Mouse (Mus musculus): ENCODE data around the gene Muc20.

Muc20 gene

DNA sequence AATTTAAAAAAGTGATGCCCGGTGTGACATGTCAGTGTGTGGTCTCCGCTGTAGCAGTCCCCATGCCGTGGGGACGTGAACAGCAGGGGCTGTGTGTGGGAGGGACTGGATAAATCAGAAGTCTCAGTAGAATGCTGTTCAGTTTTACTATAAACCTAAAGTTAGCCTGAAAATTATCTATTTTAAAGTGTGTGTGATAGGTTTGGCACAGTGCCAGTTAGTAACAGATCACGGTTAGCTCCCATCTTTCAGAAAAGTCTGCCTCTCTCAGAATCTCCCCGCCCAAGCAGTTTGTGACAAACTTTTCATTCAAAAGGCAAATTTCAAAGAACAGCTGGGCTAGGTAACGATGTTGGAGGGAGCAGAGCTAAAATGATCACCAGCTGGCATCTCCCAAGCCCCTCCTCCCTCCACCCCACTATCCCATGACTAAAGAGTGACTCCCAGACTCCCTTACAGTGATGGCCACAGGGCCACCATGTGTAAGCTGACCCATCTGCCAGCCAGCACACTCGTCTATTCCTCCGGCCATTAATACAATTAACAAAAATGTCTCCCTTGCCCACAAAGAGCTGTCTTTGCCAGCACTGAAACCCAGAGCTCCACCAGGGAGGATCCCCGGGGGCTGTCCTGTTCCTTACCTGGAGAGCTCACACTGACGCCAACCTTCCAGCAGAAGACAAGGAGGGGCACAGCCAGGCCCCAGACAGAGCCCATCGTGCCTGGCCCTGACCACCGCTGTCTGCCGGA, 384 bp downstream of the Muc20 start:
- DNase-seq (ENCODE audit: low read depth), result no peak

DNA sequence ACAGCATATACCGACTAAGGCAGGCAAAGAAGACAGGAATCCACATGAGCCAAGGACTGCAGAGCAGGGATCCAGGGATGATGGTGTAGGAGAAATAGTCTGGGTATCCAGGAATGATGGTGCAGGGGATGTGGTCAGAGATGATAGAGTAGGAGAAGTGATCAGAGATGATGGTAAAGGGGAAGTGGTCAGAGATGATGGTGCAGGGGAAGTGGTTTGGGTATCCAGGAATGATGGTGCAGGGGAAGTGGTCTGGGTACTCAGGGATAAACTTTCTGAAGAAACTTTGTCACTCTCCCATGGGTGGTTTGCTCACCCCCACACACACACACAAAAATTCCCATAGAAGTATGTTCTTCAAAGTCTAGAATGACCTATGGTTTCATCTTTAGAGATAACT, 2.1 kb downstream of the Muc20 start:
- no peak for DNase-seq (ENCODE audit: low read depth)

DNA sequence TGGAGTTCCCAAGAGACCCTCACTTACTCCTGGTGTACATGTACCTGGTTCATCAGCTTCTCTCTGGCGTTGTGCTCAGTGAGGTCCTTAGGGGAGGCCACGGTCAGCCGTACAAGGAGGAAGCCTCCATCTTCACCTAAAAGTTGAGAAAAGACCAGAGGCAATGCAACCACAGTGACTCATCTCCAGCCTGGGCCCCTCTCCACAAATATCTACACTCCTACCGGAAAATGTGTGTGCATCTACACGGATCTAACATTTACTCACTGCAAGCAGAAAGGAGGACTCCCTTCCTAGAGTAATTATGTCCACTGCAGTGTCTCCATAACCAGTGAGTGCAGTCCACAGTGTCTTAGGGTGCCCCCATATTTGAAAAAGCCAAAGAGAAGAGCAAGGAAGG, 7.2 kb downstream of the Muc20 start:
- DNase-seq (ENCODE audit: low read depth), result no peak

DNA sequence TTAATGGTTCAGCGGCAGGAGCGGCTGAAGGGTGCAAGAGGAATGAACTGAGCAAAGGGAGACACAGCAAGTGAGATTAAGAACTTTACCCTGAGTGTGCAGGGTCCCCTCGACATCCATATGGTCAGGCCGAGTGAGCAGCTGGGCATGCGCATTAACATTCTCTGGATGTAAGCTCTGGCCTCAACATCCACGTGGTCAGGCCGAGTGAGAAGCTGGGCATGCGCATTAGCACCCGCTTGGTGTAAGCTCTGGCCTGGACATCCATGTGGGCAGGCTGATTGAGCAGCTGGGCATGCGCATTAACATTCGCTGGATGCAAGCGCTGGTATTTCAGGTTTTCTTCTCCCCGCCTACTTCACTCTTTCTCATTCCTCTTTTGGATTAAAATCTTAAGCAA, 12.4 kb downstream of the Muc20 start:
- DNase-seq (ENCODE audit: low read depth), result no peak

DNA sequence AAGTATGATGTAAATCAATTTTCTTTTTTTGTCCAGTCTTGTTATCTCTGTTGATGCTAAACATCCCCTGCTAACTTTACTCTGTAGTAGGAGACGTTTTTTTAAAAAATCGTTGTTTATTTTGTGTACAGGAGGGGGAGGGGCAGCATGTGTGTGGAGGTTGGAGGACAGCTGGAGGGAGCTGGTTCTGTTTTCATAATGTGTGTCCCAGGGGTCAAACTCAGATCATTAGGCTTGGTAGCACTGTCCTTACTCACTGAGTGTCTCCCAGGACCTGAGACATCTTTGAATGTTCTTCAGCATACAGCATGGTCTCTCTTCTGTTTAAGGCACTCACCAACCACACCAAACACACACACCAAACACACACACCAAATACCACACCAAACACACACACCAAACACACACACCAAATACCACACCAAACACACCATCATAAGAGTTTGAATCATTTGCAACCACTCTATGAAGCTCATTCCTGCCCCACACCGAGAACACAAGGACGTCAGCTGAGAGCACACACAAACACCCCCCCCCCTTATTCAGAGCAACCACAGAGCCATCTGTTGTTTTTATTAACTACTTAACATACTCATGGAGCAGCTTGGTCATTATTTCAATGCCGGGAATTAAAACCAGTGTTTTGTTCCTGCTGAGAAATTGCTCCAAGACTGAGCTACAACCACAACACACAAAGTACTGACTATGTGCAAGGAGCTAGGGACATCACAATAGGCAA, 13.7 kb downstream of the Muc20 start:
- DNase-seq (ENCODE audit: low read depth), result no peak

DNA sequence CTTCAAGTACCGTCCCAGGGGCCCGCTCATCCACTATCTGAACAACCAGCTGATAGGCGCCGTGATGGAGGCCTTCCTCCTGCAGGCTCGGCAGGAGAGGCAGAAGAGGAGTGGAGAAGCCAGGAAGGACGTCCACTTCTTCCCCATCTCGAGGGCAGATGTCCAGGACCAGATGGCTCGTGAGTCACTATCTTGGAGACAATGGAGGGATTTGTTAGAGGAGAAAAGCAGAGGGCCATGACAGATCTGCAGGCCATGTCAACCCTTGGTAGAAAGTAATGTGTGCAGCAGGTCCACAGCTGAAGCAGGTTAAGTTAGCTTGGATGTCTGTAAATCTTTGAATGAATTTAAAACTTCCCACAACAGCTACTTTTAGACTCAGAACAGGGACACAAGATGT, 18.3 kb downstream of the Muc20 start:
- no peak for DNase-seq (ENCODE audit: low read depth)

DNA sequence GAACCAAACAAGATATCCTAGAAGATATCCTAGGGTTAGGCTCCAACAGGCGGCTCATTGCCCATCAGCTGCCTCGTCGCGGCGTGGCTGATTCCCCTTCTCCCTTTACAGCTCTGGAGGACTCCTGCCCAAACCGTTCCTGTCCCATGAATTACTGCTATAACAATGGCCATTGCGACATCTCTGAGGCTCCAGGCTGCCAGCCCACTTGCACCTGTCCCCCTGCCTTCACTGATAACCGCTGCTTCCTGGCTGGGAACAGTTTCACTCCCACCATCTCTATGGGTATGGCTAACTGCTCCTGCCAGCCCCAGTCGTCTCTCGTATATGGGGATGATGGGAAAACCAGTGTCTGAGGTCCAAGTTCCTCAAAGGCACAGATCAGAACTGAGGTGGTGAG, 20.6 kb downstream of the Muc20 start:
- no peak for DNase-seq (ENCODE audit: low read depth)

DNA sequence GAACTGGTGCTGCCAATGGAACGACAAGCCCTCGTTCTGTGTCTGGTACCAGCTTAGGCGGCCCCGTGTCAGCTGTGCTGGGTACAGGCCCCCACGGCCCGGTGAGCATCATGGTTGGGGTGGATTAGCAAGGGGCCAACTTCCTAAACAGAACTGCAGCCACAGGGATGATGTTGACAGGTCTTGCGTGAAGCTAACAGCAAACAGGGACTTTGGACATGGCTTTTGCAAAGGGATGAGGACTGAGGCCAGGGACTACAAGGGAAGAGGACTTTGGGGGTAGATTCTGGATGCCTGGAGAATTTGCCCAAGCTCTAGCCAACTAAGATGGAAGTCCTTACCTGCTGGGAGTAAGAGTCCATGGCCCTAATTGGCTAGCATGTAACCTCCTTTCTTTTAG, 30.3 kb downstream of the Muc20 start:
- DNase-seq (ENCODE audit: low read depth), result no peak

DNA sequence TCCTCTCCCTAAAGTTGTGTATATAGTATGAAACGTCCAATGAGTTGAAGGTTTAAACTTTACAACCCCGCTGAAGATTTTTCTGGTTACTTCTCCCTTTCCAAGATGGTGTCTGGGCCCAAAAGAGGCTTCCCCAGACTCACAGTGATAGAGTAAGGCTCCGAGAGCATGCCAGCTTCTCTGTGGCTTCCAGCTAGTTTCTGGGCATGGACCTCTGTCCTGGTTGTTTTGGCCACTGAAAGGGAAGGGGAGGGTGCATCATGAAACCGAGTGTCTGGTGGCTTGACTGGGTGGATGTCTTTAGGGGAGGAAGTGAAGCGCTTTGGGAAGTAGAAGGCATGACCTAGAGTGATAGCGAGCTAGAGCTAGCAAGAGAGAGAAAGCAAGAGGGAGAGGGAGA, 32.3 kb downstream of the Muc20 start:
- DNase-seq (ENCODE audit: low read depth), result no peak

DNA sequence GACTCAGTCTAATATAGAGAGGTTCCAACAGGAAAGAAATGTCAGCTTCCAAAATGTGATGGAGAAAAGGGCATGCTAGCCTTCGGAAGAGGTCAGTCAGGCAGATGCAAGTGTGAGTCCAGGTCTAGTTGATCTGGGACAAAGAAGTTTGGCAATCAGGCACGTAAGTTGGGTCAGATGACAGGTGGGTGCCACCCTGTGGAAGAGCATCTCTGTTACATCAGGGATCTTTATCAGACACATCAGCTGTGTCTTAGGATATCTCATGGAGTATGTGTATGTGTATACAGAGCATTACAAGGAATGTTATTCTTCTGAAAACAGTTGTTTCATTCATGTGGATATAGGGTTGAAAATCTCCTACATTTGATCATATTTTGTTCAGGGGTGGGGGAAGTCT, 32.7 kb downstream of the Muc20 start:
- DNase-seq (ENCODE audit: low read depth), result no peak

DNA sequence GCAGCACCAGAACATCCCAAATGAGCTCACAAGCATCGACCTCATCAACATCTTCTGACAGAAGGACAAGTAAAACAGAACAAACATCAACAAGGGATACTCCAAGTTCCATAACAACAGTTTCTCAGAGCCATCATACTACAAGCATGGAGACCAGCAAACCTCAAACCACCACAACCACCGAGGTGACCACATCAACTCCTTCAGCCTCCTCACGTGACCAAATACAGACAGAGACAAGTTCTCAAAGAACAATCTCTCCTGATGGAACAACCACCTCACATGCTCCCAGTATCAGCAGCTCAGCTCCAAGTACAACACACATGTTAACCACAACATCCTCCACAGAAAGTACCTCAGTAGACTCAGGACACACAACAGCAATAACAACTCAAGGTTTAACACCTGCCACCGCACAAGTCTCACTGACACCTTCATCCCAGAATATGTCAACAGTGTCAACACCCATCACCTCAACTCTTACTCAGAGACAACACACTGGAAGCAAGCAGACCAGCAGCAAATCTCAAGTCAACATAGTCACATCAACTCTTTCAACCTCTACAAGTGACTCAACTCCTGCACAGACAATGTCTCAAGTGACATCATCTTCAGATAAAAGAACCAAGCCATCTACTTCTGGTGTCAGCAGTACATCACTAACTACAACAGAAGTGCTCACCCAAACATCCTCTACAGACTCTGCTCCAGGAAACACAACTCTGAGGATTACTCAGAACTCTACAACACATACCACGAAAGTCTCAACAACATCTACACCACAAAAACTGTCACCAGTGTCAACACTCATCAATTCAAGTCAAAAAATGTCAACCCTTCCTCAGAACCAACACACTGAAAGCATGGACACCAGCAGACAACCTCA, 46.8 kb downstream of the Muc20 start:
- peak; percentile 20 for DNase-seq (ENCODE audit: low read depth)

DNA sequence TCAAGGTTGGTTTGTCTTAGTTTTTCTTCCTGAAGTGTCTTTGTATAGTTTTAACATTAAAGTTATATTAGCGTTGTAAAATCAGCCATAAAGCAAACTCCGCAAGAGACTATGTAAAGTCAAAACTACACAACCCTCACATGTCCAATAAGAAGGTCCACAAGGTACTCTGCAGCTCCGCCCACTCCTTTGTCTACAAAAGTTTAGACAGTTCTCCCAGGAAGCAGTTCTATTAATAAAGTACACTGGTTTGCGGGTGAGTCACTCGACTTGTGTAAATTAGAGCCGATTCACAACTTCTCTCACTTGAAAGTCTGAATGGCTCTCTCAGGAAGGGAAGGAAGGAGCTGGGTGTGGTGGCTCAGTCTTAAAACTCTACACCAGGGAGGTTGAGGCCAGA, 51.4 kb downstream of the Muc20 start:
- no peak for DNase-seq (ENCODE audit: low read depth)

DNA sequence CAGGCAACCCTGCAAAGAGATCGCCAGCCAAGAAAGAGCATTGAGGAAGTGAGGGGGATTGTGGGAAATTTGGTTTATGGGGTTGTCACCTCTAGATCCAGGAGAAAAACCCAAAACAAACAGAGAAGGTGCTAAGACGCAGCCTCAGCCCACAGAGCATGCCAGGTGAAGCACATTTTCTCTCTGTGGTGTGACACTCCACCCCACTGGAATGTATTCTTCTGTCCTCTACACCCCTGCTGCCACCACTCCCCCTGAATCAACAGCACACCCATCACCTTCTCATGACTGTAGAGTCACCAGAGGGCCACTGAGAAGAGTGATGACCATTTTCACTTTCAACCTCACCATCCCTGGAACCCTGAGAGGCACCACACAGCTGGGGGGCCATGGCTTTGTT, 54.5 kb downstream of the Muc20 start:
- DNase-seq (ENCODE audit: low read depth), result no peak

DNA sequence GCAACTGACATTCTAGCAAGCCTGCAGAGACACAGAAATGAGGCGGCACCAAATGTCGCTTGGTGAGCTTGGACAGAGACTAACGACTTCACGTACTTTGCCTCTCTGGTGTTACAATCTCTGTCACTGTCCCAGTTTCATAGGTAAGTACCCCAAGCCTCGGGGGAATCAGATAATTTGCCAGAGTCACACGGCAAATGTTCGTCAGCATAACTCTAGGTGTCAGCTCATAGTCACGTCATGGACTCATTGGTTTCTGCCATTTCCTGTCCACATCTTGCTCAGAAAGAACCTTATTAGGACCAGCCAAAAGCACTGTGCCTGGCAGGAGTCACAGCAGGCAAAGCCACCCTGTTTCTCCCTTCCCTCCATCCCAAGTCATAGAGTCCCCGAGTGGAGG, 55.9 kb downstream of the Muc20 start:
- no peak for DNase-seq (ENCODE audit: low read depth)

DNA sequence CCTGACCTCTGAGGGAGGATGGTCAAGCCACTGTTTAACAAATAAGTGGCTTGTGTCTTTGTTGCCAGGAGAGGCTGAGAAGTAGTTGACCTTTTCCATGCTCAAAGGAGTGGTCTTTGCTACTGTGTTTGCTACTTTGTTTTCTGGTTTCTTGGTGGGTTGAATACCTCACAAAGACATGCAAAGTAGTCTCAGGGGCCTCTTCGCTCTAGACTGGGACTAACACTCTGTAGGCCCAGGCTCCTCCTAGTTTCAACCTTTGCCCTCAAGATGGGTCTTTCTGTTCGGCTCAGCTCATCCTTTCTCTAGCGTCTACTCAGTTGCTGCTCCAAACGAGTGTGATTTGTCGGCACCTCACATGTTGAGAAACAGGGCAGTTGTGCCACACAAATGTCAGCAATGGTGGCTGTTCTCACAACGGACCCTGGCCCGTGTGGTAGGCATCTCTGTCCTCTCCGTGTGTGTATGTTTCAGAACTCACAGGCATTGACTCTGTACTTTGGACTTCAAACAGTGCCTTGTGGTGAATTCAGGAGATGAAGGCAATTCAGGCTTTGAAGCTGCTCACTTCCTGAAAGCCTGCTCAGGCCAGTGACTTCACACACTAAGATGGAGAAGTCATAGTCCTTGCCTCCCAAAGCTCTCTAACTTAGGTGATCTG, 57.1 kb downstream of the Muc20 start:
- no peak for DNase-seq (ENCODE audit: low read depth)

DNA sequence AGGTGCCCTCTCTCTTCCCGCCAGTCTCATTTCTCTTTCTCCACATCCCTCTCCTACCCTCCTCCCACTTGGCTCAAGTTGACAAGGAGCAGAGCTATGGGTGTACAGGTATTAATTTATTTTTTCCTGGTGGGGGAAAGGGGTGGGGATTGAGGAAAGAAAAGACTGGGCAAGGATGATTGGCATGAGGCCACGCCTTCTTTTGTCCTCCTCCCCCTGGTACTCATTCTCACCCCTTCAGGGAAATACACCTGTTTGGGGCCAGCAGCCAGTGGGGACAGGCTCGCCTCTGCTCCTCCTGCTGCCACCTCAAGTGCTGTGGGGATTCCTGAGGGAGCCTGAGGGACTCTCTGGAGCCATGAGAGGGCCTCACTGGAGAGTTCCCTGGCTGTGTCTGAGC, 61.2 kb downstream of the Muc20 start:
- DNase-seq (ENCODE audit: low read depth), result no peak

DNA sequence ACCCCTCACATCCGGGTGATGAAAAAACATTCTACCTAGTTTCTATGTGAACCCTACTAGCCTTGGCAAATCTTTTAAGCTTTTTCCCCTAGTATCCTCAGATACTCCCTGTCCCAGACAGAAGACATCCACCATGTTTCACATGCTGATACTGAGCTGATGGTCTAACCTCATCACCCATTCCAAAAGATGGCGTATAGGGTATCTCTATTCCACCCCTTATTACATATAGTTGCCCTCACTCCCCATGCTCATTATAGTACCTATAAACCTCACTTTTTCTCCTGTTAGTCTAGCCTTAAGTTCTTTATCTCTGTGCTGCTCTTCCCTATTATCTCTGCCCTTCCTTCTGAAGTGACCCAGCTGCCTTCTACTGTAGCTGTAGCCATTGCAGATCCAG, 61.6 kb downstream of the Muc20 start, which contains the start of gene Muc4:
Gene Muc4 (plus strand): TSS at position 301 of the 400 bp plus-strand sequence.
- DNase-seq (ENCODE audit: low read depth), result no peak

DNA sequence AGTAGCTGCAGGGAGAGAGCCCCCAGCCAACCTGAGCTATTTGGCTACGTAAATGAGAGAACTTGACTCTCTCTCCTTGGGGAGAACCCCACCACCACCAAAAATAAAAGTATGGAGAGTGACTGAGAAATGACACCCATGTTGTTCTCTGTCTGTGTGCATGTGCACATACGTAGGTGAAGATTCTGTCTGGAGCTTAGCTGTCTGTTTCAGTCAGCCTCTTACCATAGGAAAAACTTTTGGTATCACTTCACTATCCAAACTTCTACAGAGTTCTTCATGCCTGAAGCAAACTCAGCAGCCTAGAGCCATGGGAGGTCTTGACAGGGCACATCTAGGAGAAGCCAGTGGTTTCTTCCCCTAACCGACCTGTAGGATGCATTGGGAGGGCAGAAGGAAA, 64.0 kb downstream of the Muc20 start:
- no peak for DNase-seq (ENCODE audit: low read depth)

DNA sequence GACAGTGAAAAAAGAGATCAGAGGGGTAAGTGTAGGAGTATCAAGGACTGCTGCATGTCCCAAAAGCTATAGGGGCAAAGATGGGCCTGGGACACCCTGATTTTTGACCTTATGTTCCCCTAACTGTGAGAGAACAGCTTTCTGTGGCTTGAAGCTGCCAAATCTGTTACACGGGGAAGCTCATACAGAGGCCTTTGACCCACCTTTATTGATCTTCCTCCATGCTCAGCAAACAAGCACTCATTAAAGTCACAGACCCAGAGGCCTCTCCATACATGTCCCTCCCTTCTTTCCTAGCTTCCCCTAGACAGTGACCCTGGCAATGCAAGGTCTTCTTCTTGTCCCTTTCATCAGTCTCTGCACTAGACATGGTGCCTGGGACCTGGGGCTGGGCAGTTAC, 68.5 kb downstream of the Muc20 start:
- no peak for DNase-seq (ENCODE audit: low read depth)

DNA sequence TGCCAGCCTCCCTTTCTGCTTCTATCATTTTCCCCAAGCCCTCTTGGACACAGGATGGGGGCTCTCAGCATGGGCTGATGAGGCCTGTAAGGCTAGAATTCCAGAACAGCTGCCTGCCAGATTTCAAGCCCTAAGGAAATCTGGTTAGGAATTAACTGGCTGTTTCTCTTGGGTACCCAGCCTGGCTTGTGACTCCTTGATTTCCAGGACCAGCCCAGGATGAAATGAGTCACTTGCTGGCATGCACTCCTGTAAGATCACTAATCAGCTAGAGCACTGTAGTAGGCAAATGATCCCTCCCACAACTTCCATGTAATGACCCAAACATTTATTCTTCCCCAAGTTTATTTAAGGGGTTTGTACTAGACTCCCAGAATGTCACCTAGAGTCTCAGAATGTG, 69.0 kb downstream of the Muc20 start:
- no peak for DNase-seq (ENCODE audit: low read depth)
